ENCODE assay signal across 20 mouse cellular contexts in the genomic region with DNA sequence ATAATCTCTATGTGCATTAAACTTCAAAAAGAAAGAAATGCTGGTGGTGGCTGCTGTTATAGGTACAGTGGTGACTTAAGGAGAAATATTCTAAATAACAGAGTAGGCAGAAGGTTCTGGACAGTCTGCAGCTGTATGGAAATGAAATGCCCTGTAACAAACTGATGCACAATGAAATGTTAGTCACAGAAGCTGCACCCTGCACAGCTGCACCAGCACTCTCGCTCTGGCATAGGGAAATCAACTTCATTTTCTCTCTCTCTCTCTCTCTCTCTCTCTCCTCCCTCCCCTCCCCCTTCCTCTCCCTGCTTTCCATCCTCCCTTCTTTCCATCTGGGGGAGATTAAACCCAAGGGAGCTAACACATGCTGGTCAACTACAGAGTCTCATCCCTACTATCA. TPM values are rescaled to one million over a fixed set of nuclear protein-coding genes. Genes with fewer than 3 reads are reported as not detected.
"Had no signal": no experiment of that assay in that cellular context is flagged by ENCODE, and none has a peak within 500 bp of the region (broad histone marks: within the 10 kb centered on the region; RNA-seq: fewer than 3 reads in every experiment).

No protein-coding gene starts in this region.

- H3K4me1 ChIP-seq: limb, embryonic 10.5 days; liver, embryonic 15.5 days; midbrain, embryonic 10.5 days; neural tube, embryonic 13.5 days had no signal

- DNase-seq: kidney, postnatal 25 days; lung, embryonic 14.5 days; lung, postnatal 10 days; lung, postnatal 4 days; right cerebral cortex, postnatal 4 days; spleen, adult 18-20 months; thymus, adult 18-20 months; thymus, postnatal 14 days had no signal

- H3K36me3 ChIP-seq: liver, embryonic 15.5 days; neural tube, embryonic 13.5 days had no signal

- H3K9ac ChIP-seq: liver, embryonic 15.5 days; lung, embryonic 14.5 days; neural tube, embryonic 13.5 days had no signal

- H3K4me3 ChIP-seq: left cerebral cortex, adult 2 months; limb, embryonic 10.5 days; liver, embryonic 15.5 days; midbrain, embryonic 10.5 days; myocyte; neural tube, embryonic 13.5 days had no signal

- H3K27ac ChIP-seq: left cerebral cortex, adult 2 months; limb, embryonic 10.5 days; liver, embryonic 15.5 days; midbrain, embryonic 10.5 days; neural tube, embryonic 13.5 days had no signal

- H3K9me3 ChIP-seq: limb, embryonic 10.5 days; liver, embryonic 15.5 days; neural tube, embryonic 13.5 days had no signal

- H3K4me2 ChIP-seq: liver, embryonic 11.5 days; liver, embryonic 15.5 days; lung, embryonic 14.5 days; neural tube, embryonic 13.5 days had no signal

- H3K27me3 ChIP-seq: liver, embryonic 15.5 days; neural tube, embryonic 13.5 days had no signal

RNA-seq across cellular contexts. Expression of gene 1700019A02Rik, which starts 37.3 kb away (rescaled TPM):
- total RNA-seq: layer of hippocampus, postnatal 25 days; left cerebral cortex, adult 2 months; left cerebral cortex, postnatal 14 days; megakaryocyte, adult 5-6 weeks had no signal
- polyA plus RNA-seq: kidney, embryonic 16.5 days; limb, embryonic 10.5 days; liver, embryonic 11.5 days; liver, embryonic 15.5 days; lung, embryonic 14.5 days; midbrain, embryonic 10.5 days; myocyte; neural tube, embryonic 13.5 days; stomach, embryonic 14.5 days had no signal
